Mouse (Mus musculus): Measurements from ENCODE around the gene Lrrc46. TPM values are rescaled to one million over a fixed set of nuclear protein-coding genes. Genes with fewer than 3 reads are reported as not detected.
A peak's percentile ranks its signal among the peaks of the same experiment; 100 is the strongest.

Lrrc46 gene
- total RNA-seq (2022), result not detected

DNA sequence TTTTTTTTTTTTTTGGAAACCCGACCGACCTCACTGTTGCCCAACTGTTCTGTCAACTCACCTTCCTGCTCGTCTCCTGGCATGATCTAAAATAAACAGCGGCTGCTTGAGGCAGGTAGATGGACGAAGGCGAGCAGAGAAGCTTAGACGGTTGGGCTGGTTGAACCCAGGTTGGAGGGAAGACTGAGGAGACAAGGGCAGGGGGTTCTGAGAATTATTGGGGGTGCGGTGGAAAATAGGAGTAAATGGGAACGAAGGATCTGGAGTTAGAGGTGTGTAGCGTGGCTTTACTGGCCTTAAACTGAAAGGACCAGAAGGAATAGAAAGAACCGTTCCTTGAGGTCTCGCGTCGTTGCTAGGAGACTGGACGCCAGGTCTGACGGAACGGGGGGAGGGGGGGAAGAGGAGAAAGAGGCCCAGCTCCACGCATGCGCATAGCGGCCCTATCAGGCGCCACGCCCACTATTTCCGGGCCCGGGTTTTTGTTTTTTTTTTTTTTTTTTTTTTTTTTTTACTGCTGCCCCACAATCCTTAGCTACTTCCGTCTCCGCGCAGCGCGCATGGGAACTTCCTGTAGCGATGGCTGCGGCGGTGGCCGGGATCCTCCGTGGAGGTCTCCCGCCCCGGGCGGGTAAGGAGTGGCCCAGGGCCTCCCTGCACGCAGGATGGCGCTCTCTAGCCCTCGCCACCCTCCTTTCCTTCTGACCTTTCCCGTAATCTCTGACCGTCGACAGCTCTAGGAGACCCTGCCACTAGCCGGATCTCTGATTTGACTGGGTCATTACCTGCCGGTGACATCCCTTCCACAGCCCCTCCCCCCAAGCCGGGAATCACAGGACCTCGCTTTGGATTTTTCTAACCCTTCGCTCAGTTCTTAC lies at the start of gene Lrrc46, which contains the start of gene Mrpl10:
TSS of gene Lrrc46 (minus strand) at position 386 of the 878 bp plus-strand sequence.
TSS of gene Mrpl10 (plus strand) at position 539 of the 878 bp plus-strand sequence.
- peak; percentile 71 to 76 for DNase-seq (ENCODE audit: low spot score in 2 of 2)

DNA sequence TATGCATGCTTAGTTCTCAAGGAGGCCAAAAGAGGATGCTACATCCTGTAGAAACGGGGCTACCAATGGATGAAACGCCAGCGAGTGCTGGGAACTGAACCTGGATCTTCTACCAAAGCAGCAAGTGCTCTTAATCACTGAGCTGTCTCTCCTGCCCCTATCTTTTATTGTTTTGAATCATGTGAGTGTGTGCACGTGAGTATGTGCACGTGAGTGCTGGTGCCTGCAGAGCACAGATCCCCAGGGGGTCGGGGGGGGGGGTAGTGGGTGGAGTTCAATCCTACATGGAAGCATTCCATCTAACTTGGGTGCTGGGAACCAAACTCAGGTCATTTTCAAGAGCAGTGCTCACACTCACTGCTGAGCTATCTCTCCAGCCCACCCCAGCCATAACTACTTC lies 45.2 kb upstream of the Lrrc46 start:
- no peak for DNase-seq (ENCODE audit: low spot score in 2 of 2)

- no peak for DNase-seq (ENCODE audit: low spot score in 2 of 2)
Observed at GRCm38 (mm10) chr11:97084821-97085505, 43.8 kb upstream of the Lrrc46 start.

DNA sequence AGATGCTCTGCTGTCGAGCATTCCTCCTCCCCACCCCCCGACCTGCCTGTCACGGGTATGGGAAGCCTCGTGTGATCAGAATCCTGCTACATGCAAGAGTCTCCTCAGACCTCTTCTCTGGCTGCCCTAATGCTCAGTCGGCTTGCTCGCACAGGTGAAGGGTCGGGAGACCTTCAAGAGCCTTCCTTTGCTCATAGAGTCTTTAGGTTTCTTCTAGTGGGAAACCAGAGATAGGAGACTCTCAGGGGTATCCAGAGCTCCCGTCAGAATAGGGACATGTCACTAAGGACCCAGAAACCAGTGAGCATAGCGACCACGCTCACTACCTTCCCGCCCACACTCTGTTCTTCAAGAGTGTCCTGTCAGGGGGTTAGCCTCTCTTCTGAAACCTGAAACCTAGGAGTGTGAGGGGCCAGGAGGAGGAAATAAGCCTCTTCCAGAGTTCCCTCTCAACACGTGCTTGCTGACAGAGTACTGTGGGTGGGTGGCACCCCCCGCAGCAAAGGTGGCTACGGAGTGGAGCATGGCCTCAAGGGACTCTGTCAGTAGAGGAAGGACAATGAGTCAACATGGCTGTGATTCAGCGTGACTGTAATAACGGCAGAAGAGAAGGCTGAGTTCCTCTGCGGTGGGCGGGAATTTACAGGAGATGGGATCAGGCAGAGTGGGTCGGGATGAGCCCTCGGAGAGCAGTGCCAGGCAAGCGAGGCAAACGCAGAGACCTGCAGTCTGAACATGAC lies 42.4 kb upstream of the Lrrc46 start:
- no peak for DNase-seq (ENCODE audit: low spot score in 2 of 2)

DNA sequence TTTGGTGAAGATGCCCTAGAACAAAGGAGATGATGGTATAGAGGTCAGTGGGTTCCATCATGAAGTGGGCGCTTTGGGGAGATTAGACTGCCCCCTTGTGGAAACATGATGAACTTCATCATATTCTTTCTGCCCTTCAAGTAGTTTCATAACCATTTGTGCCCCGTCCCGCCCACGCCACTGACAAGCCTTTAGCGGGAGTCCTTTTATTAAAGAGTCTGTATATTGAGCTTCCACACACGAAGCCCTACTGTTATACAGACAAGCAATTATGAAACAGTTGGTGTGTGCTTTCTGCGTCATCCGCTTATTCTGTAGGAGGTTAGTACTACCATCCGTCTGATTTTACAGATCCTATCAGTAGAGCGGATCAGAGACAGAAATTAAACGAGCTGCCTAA lies 41.8 kb upstream of the Lrrc46 start:
- DNase-seq (ENCODE audit: low spot score in 2 of 2), result peak in 1 of 2 experiments; percentile 30

DNA sequence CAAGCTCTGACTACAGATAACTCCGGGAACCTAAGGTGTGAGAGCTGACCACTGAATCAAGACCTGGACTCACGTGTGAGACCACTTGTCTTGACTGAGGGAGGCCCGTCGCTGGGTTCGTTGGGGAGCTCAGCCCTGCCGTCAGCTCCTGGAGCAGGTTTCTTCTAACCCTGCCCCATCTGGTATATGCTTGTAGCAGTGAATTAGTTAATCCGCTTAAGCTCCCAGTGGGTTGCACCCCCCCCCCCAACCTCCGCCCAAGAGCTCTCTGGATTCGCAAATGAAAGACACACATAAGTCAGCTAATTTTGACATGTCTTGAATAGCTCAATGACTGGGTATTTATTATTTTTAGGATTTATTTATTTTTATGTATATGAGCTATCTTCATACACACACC lies 39.1 kb upstream of the Lrrc46 start:
- DNase-seq (ENCODE audit: low spot score in 2 of 2), result no peak

DNA sequence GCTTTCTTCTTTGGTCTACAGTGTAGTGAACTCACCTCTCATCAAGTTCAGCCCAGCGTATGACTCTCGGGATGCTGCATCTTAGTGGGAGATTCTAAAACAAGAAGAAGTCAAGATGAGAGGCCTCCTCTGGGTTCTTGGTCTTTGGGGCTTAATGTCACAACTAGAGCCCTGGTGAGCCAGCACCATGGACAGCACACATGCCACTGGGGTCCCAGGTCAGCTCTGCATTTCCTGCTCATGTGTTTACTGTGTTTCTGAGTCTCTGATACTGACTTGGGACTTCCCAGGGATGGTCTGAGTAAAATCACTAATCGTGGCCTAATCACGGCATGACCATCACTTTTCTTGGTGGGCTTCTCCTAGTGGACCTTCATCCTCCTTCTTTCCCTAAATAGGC lies 37.5 kb upstream of the Lrrc46 start:
- no peak for DNase-seq (ENCODE audit: low spot score in 2 of 2)

DNA sequence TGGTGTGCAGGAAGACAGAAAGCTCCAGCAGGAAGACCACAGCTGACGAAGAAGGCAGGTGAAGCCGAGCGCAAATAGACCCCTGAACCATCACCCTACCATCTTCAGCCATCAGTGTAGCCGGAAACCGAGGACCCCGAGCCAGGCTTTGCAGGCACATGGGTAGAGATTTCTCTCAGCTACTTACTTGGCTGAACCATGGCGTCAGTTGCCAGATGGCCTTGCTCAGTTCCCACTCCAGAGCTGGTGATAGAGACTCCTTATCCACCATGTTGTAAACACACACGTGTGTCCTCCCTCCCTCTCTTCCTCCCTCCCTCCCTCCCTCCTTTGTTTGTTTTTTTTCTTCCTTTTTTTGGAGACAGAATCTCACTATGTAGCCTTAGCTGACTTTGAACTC lies 33.0 kb upstream of the Lrrc46 start:
- DNase-seq (ENCODE audit: low spot score in 2 of 2), result no peak

DNA sequence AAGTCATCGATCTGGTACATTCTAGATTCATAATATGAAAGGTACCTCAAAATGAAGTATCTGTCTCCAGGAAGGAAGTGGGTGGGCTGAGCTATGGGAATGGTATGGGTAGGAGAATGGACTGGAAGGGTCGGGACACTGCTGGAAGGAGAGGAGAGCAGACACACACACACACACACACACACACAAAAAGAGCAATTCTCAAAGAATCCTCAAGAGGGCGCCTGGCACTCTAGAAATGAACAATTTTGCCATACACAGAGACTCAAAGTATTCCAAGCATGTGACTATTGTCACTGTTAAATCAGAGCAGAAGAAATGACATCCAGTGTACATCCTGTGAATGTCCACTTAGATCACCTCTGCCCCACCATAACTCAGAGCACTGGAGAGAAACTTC lies 31.3 kb upstream of the Lrrc46 start:
- no peak for DNase-seq (ENCODE audit: low spot score in 2 of 2)

GRCm38 (mm10) chr11:97071129-97071528 lies 29.9 kb upstream of the Lrrc46 start:
- DNase-seq (ENCODE audit: low spot score in 2 of 2), result peak; percentile 62 to 68

DNA sequence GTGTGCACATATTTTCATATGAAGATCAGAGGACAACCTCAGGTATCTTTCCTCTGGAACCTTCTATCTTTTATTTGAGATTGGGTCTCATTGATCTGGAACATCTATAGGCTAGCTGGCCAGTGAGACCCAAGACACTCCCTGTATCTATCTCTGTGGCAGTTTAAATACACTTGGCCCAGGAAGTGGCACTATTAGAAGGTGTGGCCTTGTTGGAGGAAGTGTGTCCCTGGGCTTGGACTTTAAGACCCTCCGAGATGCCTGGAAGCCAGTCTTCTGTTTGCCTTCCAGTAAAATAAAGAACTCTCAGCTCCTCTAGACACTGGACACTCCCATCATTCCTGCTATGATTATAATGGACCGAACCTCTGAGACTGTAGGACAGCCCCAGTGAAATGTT lies 28.6 kb upstream of the Lrrc46 start:
- no peak for DNase-seq (ENCODE audit: low spot score in 2 of 2)

- no peak for DNase-seq (ENCODE audit: low spot score in 2 of 2)
Observed at GRCm38 (mm10) chr11:97069333-97069732, 28.1 kb upstream of the Lrrc46 start.

DNA sequence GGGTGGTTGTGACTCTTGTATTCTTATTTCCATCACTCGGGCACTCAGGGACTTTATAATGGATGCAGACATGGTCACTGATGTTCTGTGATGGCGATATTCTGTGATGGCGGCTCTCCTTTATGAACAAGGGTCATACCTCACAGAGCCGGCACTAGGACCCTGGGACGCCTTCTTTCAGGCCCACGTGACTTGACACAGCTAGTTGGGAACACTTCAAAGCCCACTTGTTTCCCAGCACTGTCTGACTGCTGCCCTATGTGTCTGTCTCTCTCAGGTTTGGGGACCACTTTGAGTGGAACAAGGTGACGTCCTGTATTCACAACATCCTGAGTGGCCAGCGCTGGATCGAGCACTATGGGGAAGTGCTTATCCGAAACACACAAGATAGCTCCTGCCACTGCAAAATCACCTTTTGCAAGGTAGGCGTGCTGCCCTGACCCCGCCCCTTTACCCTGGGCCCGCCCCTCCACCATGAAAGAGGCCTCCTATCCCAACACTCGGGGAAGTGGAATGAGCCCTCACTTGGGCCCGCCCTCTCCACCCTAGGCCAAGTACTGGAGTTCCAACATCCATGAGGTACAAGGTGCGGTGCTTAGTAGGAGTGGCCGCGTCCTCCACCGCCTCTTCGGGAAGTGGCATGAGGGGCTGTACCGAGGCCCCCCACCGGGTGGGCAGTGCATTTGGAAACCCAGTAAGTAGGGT lies 25.6 kb upstream of the Lrrc46 start:
- no peak for DNase-seq (ENCODE audit: low spot score in 2 of 2)

DNA sequence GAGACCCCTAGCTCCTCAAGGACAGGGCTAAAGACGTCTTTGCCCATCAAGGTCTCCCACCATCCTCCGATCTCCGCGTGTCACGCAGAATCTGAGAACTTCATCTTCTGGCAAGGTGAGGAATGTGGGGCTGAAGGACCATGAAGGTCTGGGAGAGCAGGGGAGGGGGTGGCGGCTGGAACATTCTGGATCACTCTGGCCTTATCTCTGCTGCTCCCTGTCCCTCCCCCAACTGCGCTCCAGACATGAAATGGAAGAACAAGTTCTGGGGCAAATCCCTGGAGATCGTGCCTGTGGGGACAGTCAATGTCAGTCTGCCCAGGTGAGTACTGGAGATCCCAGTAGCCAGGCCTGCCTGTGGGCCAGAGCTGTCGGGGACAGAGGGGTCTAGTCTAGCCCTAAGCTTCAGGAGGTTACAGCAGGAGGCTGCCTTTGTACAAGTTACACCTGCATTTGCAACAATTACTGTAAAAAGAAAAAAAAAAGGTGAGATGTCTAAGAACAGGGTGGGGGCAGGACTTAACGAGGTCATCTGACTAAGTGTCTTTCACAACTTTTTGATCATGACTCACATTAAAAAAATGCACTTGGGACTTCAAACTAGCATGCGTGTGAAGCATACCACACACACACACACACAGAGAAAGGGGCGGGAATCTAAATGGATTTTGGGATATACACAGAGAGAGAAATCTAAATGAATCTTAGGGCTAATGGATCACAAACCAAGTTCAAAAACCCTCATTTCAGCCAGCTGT lies 24.5 kb upstream of the Lrrc46 start:
- DNase-seq (ENCODE audit: low spot score in 2 of 2), result no peak

DNA sequence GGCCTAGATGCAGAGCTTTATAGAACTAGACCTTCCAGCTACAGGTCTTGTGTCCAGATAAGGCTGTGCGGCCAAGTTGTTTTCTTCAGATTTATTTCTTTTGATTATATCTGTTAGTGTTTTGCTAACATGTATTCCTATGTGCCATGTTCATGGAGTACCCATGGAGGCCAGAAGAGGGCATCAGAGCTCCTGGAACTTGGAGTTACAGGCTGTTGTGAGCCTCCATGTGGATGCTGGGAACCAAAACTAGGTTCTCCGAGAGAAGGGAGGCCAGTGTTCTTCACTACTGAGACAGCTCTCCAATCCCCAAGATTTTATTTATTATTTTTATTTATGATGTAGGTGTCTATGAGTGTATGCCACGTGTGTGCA lies 22.7 kb upstream of the Lrrc46 start:
- DNase-seq (ENCODE audit: low spot score in 2 of 2), result no peak

GRCm38 (mm10) chr11:97063274-97063920 lies 22.2 kb upstream of the Lrrc46 start:
- DNase-seq (ENCODE audit: low spot score in 2 of 2), result no peak

DNA sequence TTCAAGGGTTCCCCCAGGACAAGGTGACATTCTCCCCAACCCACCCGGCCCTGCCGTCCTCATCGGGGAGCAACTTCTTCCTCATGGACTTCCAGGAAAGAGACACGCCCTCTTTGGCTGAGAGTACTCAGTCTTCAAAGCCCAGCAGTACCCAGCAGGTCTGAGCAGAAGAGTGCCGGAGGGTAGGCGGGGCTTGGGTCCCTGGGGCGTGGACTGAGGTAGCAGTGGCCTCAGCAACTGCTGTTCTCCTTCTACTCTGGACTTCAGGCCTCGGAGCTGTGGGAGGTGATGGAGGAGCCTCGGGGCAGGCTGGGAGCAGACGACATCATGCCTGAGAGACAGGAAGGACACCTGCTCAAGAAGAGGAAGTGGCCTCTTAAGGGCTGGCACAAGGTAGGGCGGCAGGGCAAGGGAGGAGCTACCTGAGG lies 11.0 kb upstream of the Lrrc46 start:
- DNase-seq (ENCODE audit: low spot score in 2 of 2), result no peak

- no peak for DNase-seq (ENCODE audit: low spot score in 2 of 2)
Observed at GRCm38 (mm10) chr11:97050944-97051586, 9.9 kb upstream of the Lrrc46 start.

DNA sequence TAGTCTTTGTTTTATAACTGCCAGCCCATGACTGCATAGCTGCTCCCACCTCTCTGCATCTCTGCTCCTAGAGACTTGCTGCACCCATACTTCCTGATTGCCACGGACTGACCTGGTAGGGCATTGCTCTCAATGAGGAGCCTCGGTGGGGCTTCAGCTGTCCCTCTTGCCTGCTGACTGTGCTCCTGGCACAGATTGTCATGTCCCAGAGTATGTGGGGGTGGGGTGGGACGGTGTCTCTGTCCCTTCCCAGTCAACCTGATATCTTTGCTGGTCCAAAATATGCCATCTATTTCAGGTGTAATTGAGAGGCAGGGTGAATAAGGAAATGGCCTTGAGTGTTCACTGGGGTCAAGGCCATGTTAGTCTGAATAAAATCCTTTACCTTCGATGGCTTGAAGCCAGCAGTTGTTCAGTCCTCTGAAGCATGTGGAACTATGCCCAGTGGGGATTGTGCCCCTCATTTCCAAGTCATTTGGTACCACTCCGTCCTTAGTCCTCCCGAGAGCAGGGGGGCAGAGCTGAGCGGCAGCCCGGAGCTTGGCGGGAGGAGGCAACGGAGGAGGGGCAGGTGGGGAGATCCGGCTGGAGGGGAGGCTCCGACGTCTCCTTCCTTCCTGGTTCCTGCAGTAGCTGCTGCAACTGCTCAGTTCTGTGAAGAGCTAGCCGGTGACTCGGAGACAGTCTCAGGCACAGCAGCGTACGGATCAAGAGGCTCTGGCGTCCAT lies 9.2 kb upstream of the Lrrc46 start, which contains the start of gene Osbpl7:
TSS of gene Osbpl7 (plus strand) at position 413 of the 728 bp plus-strand sequence.
- peak; percentile 47 for DNase-seq (ENCODE audit: low spot score in 2 of 2)

Measured in gastrocnemius, adult 8-10 months (tissue).